Comparison of ENCODE assay signal across 8 mouse cellular contexts in the genomic region with DNA sequence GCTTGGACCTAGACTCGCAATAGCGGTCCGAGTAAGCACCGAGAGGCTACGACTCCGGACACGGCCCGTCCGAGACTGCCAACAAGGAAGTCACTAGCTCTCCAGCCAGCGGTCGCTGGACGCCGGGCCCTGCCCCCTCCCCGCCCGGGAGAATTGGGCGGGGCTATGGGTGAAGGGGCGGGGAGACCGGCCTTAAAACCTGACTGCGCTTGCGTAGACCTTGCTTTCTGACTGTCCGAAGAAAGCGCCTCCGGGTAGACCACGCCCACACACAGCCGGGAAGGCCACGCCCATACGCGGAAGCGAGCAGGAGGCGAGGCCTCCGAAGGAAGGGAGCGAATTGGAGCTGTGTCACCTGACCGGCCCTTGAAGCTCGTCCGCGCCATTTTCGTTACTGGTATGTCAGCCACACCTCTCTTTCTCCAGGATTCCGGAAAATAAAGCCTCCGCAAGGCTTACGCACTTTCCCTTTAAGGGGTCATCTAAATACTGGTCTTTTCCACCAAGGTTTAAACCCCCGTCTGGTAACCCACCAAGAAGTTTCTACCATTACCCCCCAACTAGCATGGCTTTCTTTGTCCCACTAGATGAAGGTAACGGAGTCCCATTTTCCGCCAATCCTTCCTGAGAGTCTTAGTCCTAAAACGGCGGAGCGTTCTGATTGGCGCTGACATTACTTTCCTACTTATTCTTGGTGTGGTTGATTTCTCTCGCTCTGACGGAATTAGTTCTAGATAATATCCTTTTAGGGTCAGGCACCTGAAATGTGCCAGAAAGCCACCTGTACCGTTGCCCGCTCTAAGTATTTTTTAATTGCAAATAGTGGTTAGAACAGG. TPM values are rescaled to one million over a fixed set of nuclear protein-coding genes. Genes with fewer than 3 reads are reported as not detected.
DNase-seq lines count a peak whose midpoint lies in the region; ATAC-seq and TF ChIP-seq lines count a peak whose summit lies in the region.

Gene Skap2, minus strand, starts transcription at position 141 of the 836 bp plus-strand sequence.

- H3K4me2 ChIP-seq in forebrain, embryonic 13.5 days, result peak within 1 kb of the TSS; percentile 83
- peak within 1 kb of the TSS; percentile 88 for H3K4me2 ChIP-seq in liver, postnatal 0 days (ENCODE audit: low read depth, low read length)
- H3K4me2 ChIP-seq in neural tube, embryonic 14.5 days (ENCODE audit: low read depth, low read length), result peak within 1 kb of the TSS; percentile 65

- DNase-seq in c-Kit-positive CD71-positive TER-119-positive erythroid progenitor cells, embryonic 14.5 days (ENCODE audit: low spot score), result peak; percentile 95
- DNase-seq in heart, postnatal 10 days, result peak; percentile 100
- peak; percentile 94 for DNase-seq in large intestine, adult 2 months (ENCODE audit: low read depth, low spot score)
- peak; percentile 98 for DNase-seq in liver, postnatal 0 days
- DNase-seq in testis, postnatal 10 days (ENCODE audit: low spot score), result peak; percentile 100

- peak within 1 kb of the TSS; percentile 88 for H3K4me3 ChIP-seq in E14TG2a.4 (replicated peaks; ENCODE audit: low read length)
- H3K4me3 ChIP-seq in forebrain, embryonic 13.5 days, result peak within 1 kb of the TSS; percentile 61
- peak within 1 kb of the TSS; percentile 76 for H3K4me3 ChIP-seq in liver, postnatal 0 days (ENCODE audit: low read depth, low read length)
- peak within 1 kb of the TSS; percentile 53 for H3K4me3 ChIP-seq in neural tube, embryonic 14.5 days (ENCODE audit: low read depth, low read length)

- no peak for TF ChIP-seq EP300 in liver, postnatal 0 days (IDR thresholded peaks at IDR 0.05; ENCODE audit: low read depth)

- peak within 1 kb of the TSS; percentile 53 for H3K9ac ChIP-seq in forebrain, embryonic 13.5 days
- H3K9ac ChIP-seq in liver, postnatal 0 days (replicated peaks), result peak within 1 kb of the TSS; percentile 63
- peak within 1 kb of the TSS; percentile 25 for H3K9ac ChIP-seq in neural tube, embryonic 14.5 days (replicated peaks; ENCODE audit: low read depth, low read length)

- no peaks in the 10 kb centered on the region for H3K36me3 ChIP-seq in E14TG2a.4 (ENCODE audit: insufficient read depth, low read length)
- no peaks in the 10 kb centered on the region for H3K36me3 ChIP-seq in forebrain, embryonic 13.5 days (ENCODE audit: poor library complexity, severe bottlenecking)
- H3K36me3 ChIP-seq in liver, postnatal 0 days (replicated peaks; ENCODE audit: insufficient read depth, low read length), result no peaks in the 10 kb centered on the region
- no peaks in the 10 kb centered on the region for H3K36me3 ChIP-seq in neural tube, embryonic 14.5 days (ENCODE audit: control insufficient read depth, insufficient read depth, low read length)

- H3K9me3 ChIP-seq in E14TG2a.4 (ENCODE audit: low read length), result no peaks in the 10 kb centered on the region
- H3K9me3 ChIP-seq in forebrain, embryonic 13.5 days (replicated peaks), result no peaks in the 10 kb centered on the region
- no peaks in the 10 kb centered on the region for H3K9me3 ChIP-seq in liver, postnatal 0 days (ENCODE audit: low read length)
- no peaks in the 10 kb centered on the region for H3K9me3 ChIP-seq in neural tube, embryonic 14.5 days (ENCODE audit: control insufficient read depth, low read length)

- no peak for TF ChIP-seq CTCF in E14TG2a.4 (conservative IDR thresholded peaks at IDR 0.05; ENCODE audit: low read length)
- no peak for TF ChIP-seq CTCF in liver, postnatal 0 days (IDR thresholded peaks at IDR 0.05; ENCODE audit: low read depth)

- ATAC-seq in forebrain, embryonic 13.5 days, result peak; percentile 98
- ATAC-seq in liver, postnatal 0 days, result peak; percentile 96
- peak; percentile 97 for ATAC-seq in neural tube, embryonic 14.5 days (ENCODE audit: low read depth)

- under 1% methylated on average over 51 of the region's 51 CpGs for WGBS in forebrain, embryonic 13.5 days
- under 1% methylated on average over 51 of the region's 51 CpGs for WGBS in large intestine, adult 2 months
- WGBS in liver, postnatal 0 days (ENCODE audit: insufficient replicate concordance), result under 1% methylated on average over 51 of the region's 51 CpGs
- under 1% methylated on average over 51 of the region's 51 CpGs for WGBS in neural tube, embryonic 14.5 days

- peaks cover 48% of the 10 kb centered on the region for H3K4me1 ChIP-seq in E14TG2a.4 (replicated peaks; ENCODE audit: low read depth, low read length)
- H3K4me1 ChIP-seq in forebrain, embryonic 13.5 days, result peaks cover 4% of the 10 kb centered on the region; the same call in 1 of the 2 replicates
- peaks cover 3% of the 10 kb centered on the region for H3K4me1 ChIP-seq in liver, postnatal 0 days (ENCODE audit: insufficient read depth)
- H3K4me1 ChIP-seq in neural tube, embryonic 14.5 days (ENCODE audit: control insufficient read depth, insufficient read depth, low read length), result peaks cover 12% of the 10 kb centered on the region; the same call in 1 of the 2 replicates

- H3K27me3 ChIP-seq in E14TG2a.4 (ENCODE audit: insufficient read depth, low read length), result no peaks in the 10 kb centered on the region
- H3K27me3 ChIP-seq in forebrain, embryonic 13.5 days, result peaks cover 51% of the 10 kb centered on the region
- 0 out of 2 replicates have a peak, but pooled peaks cover 4% of the 10 kb centered on the region for H3K27me3 ChIP-seq in liver, postnatal 0 days (ENCODE audit: insufficient read depth, low read length)
- H3K27me3 ChIP-seq in neural tube, embryonic 14.5 days (ENCODE audit: control insufficient read depth, insufficient read depth, low read length), result no peaks in the 10 kb centered on the region

- no peak within 1 kb of the TSS for H3K27ac ChIP-seq in forebrain, embryonic 13.5 days
- peak within 1 kb of the TSS; percentile 90 for H3K27ac ChIP-seq in liver, postnatal 0 days (ENCODE audit: low read depth)
- peak within 1 kb of the TSS; percentile 73 for H3K27ac ChIP-seq in neural tube, embryonic 14.5 days (ENCODE audit: low read depth, low read length)

- intact Hi-C loops in heart, postnatal 10 days (cut with DNase I), result loop anchor here (2.0 kb wide), 1 partner anchor 146 kb away; the partner anchor contains the start of gene Hoxa1

RNA-seq across cellular contexts. Expression of gene Skap2, which starts in this region (rescaled TPM):
- 3.6 and 4.1 TPM in 2 replicates for polyA plus RNA-seq in forebrain, embryonic 13.5 days (2015; fragmentation: Nextera tagmentation; extraction: Ambion mirVana)
- total RNA-seq in heart, postnatal 10 days (2021), result 10 to 100 TPM; 11.8 to 13.3 TPM
- polyA plus RNA-seq in large intestine, adult 2 months (2012; rRNA removed), result 10.5 and 12.2 TPM in 2 replicates
- 25.1 and 25.3 TPM in 2 replicates for polyA plus RNA-seq in liver, postnatal 0 days (2015; fragmentation: Nextera tagmentation; extraction: Ambion mirVana)
- 26.1 and 31.5 TPM in 2 replicates for polyA plus RNA-seq in neural tube, embryonic 14.5 days (2014; fragmentation: Nextera tagmentation; extraction: Ambion mirVana)
